Mouse (Mus musculus) kidney, postnatal 4 days (tissue): ENCODE data around the gene Ms4a12.
A peak's percentile ranks its signal among the peaks of the same experiment; 100 is the strongest.
"Not testable (repeated sequence)": the region's sequence is repeated elsewhere in the genome, so short reads cannot be mapped to it uniquely, and the experiment has no call there.

Experiments used
- DNase-seq, 2 experiments: peaks; one replicate each; pipeline ENCODE4 v3.0.0; 2021; ENCODE audit warnings: mixed read lengths in 2 of 2

Ms4a12 gene

GRCm38 (mm10) chr19:11232348-11232747, at the start of gene Ms4a12:
TSS of gene Ms4a12 (minus strand) at chr19:11232448.
- no peak for DNase-seq

DNA sequence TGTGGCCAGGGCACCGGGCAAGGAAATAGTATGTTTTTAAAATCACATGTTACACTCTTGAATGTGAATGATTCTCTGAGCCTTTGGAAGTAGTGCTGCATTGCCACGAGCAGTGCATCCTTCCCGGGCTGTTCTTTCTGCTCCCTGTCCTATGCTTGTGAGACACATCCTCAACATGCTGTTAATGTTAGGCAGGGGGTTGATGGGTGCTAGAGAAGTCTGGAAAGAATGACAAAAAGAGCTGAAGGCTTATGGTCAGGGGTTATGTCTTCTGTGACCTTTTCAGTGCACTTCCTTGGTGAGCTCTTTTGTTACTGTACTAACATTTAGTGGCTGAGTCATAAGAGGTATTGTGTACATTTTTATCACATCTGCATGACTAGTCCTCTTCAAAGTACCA, 48.0 kb upstream of the Ms4a12 start:
- DNase-seq, result no peak

- DNase-seq, result no peak
Measured at GRCm38 (mm10) chr19:11276431-11276830, 44.2 kb upstream of the Ms4a12 start.

- no peak for DNase-seq
Measured at GRCm38 (mm10) chr19:11266956-11267355, 34.7 kb upstream of the Ms4a12 start.

DNA sequence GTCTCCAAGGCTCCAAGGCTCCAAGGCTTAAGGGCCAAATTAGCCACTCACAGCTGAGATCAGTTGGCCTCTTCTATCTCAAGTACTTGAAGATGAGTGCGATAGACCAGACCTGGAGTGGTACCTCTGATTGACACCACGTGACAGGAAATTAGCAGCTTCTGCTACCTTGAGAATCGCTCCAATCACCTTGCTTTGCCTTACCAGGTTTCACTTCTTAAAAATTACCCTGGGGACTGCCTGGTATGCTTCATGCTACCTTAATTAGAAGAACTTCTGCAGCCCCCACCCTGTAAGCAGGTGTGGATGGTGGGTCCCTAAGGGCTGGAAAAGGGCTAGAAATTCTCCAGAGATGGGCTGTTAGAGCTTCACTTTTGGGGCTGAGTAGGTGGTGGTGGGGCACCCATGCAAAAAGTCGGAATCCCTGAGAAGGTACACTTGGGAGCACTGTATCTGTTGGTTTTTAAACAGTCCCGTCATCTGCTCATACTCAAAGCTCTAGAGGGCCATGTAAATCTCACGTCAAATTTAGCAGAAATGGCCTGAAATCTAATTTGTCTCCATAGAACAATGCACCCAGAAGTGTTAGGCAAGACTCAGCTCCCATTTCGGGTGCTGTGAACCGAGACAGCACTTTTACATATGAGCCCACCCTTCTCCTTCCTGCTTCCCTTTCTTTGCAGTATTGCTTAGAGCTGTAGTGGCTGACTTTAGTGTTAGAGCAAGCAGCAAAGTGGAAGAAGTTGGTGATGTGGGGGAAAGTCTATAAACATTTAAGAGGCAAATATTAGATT, 34.0 kb upstream of the Ms4a12 start, which contains the start of gene Ms4a1:
Ms4a1 (minus strand) TSS at position 190 of the 794 bp plus-strand sequence.
- no peak for DNase-seq

DNA sequence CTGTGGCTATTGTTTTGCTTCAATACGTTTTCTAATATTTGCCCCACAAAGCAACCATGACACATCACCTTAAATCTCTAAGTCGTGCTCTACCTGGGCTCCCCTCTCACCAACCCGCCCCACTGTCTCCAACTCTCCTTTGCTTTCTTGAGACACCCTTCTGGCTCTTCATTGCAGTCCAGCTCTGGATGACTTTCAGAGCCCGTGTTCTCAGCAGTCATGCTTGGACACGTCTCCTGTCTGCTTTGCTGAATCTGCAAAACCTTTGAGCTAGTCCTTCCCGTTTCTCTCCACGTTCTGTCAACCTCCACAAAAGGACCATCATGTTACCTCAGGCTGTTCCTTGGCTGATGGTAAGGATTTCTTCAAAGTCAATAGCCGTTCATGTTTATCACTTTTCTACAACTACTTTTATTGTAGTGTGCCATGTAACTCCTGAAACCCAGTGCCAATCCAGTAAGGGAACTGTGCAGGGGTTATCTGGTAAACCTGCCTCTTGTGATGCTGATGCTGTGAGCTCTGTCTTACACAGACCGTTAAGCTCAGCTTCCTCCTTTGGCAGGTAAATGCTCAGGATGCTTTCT, 32.4 kb upstream of the Ms4a12 start:
- no peak for DNase-seq

DNA sequence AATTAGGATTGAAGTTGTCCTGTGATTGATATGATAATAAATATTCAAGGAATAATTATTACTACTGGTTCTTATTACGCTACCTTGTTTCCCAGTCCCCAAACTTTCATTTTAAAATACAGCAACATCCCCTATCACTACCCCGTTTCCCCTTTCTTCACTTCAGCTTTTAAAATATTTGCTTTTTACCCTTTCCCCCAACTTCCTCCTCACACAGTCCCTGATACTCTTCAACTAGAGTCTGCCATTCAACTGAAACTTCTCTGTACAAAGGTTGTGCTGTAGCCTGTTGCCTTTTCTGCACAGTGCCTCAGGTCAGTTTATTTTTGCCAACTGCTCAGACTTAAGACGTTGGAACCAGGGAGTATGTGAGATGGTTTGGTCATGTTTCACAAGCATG, 31.3 kb upstream of the Ms4a12 start:
- no peak for DNase-seq

DNA sequence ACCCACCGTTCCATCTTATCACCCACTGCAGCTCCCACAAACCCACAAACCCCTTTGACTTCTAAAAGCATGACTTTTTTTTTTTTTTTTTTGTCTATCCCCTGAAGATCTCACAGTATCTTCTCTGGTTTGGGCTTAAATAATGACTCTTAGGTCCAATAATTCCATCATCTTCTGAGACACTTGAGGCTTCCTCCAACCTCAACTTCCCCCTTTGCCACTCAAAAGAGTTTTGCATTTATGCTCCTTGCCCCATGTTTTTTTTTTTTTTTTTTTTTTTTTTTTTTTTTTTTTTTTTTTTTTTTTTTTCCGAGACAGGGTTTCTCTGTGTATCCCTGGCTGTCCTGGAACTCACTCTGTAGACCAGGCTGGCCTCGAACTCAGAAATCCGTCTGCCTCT, 30.7 kb upstream of the Ms4a12 start:
- not testable (repeated sequence) for DNase-seq

GRCm38 (mm10) chr19:11261522-11261921, 29.3 kb upstream of the Ms4a12 start:
- DNase-seq, result no peak

DNA sequence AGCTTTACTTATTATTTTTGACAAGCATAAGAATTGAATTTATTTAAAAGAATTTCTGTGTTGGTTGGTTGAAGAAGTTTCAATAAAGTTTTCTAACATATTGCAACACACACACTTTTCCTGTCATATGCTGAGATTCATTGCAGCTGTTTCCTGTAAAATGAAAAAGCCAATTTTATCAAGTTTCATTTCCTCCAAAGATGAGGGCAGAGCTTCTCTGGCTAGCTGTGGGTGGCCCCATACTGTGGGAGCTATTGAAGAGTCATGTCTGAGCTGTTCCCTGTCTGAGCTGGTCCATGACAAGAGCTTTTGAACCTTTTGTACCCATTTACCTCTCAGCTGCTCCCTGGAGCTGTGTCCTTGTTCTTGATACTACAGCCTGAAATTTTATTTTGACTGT, 12.0 kb upstream of the Ms4a12 start:
- DNase-seq, result no peak

GRCm38 (mm10) chr19:11242560-11242959, 10.3 kb upstream of the Ms4a12 start:
- no peak for DNase-seq

DNA sequence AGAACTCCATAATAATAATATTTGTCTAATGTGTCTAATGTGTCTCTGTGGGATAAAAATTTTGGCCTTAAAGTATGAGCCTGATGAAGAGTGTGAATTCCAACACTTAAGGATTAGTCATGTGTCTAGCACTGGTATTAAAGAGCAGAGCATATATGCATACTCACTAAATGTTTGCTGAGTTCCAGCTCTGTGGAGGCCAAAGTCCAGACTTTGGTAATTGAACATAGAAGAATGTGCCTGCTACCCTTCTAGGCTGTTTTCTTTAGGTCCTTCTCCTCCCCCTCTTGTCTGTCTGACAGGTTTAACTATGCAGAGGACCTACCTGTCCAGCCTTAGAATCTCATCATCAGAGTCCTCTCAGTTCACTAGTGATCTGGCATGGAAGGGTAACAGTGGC, 3.6 kb upstream of the Ms4a12 start:
- no peak for DNase-seq

DNA sequence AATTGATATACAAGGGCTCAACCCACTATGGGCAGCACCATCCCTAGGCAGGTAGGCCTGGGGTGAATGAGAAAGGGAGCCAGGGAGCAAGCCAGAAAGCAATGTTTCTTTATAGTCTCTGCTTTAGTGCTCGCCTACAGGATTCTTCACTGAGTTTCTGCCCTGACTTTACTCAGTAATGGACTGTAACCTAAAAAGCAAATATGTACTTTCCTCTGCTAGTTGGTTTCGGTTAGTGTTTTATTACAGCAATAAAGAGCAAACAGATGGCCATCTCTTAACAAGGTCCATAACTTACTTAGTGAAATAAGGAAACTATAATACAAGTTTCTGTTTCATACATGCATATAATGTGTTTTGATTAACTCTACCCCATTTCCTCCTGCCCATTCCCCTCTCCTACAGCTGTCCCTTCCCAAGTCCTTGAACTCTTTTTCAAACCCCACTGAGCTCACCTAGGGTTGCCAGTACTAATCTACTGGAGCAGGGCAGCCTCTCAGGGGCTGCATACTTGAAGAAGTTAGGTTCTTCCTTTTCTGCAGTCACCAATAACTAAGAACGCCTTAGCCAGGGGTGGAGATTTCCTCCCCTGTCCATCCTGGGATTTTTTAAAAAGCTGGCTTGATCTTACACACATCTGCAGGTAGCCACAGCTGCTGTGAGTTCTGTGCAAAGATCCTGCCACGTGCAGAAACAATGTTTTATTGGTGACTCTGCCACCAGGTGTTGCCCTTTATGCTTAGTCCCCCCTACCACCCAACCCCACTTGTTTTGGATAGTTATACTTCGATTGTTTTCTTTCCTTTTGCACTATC, 2.9 kb upstream of the Ms4a12 start:
- DNase-seq, result no peak

DNA sequence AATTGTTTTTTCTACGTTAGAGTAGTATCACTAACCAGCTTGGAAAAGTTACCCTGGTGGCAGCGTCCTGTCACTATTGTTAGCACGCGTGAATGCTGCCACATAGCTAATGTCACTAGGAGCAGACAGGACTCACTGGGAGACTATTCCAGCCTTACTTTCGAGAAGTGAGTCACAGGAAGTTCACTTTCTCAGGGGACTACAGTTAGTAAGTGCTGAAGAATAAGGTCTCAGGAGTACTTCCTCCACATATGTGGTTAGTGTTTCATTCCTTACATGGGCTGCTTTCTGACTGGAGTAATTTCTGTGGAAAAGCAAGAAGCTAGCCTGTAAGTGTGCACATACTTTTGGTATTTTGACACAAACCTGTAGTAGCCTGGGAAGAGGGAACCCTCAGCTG, 2.0 kb upstream of the Ms4a12 start:
- DNase-seq, result no peak

GRCm38 (mm10) chr19:11196546-11196945, 35.7 kb downstream of the Ms4a12 start, which contains the start of gene Ms4a13:
TSS of gene Ms4a13 (minus strand) at chr19:11196737.
- no peak for DNase-seq

DNA sequence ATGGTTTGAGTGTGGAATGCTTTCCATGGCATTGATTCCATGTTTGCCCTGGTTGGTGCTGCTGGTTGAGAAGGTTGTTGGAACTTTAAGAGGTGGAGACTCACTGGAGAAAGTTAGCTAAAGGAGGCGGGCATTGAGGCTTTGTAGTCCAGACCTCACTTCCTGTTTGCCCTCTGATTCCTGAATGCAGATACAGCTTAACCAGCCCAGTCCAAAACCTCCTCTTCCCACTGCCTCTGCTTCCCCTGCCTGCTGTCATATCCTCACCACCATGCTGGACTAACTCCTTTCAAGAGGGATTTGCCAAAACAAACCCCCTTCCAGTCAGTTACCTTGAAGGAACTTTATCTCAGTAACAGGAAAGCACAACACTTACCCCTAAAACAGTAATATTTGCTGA, 39.7 kb downstream of the Ms4a12 start:
- no peak for DNase-seq

GRCm38 (mm10) chr19:11184121-11184520, 48.1 kb downstream of the Ms4a12 start:
- DNase-seq, result peak; percentile 4 to 12

DNA sequence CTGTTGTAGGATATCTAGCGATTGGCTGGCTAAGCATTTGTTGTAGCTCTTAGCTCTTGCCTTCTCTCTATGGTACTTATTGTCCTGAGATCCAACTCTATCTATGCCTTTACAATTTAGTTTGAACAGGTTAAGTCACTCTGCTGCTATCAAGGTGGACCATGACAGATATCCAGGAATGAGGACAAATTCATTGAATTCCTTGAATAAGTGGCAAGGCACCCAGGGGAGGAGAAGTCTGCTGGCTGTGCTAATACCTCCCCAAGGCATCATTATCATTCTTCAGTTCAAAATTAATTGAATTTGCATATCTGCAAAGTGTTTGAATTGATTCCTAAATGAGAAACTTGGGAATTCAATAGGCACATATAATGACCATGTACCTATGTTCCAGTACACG, 54.8 kb downstream of the Ms4a12 start:
- DNase-seq, result no peak

- DNase-seq, result peak; percentile 3 to 5
Measured at GRCm38 (mm10) chr19:11165172-11165571, 67.1 kb downstream of the Ms4a12 start, which contains the start of gene 1700025F22Rik. TSS of gene 1700025F22Rik (minus strand) at chr19:11165320.
